9 mouse cellular contexts compared by ENCODE assay signal in the genomic region with DNA sequence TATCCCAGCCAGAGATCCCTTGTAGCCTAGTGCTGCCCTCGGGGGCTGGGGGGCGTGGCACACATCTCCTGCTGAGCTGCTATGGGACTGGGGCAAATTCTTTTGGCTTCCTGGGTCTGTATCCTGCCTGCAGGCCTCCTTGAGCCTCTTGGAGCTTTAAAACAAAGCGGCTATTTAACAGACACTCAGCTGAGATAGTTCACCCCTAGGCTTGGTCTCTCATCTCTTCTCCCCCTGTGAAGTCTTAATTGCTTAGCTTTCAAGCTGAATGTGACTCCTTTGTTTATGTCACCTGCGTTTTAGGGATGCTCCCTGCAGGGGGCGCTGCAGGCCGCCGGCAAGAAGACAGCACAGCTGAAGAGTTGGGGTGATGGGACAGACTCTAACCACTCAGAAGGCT. TPM values are rescaled to one million over a fixed set of nuclear protein-coding genes. Genes with fewer than 3 reads are reported as not detected.
DNase-seq lines count a peak whose midpoint lies in the region; ATAC-seq and TF ChIP-seq lines count a peak whose summit lies in the region.
"Had no signal": no experiment of that assay in that cellular context is flagged by ENCODE, and none has a peak within 500 bp of the region (broad histone marks: within the 10 kb centered on the region; RNA-seq: fewer than 3 reads in every experiment).

No protein-coding gene starts in this region.

- H3K9ac ChIP-seq in forebrain, embryonic 14.5 days (ENCODE audit: low read length): no peak overlapping the region

- no peaks in the 10 kb centered on the region for H3K4me1 ChIP-seq in testis, adult 2 months (ENCODE audit: control insufficient read depth, insufficient read depth, low read length)
- peaks cover 7% of the 10 kb centered on the region for H3K4me1 ChIP-seq in forebrain, embryonic 14.5 days (ENCODE audit: control insufficient read depth, insufficient read depth, low read length)
- 0 out of 2 replicates have a peak, but pooled peaks cover 3% of the 10 kb centered on the region for H3K4me1 ChIP-seq in small intestine, adult 2 months (ENCODE audit: control insufficient read depth, insufficient read depth, insufficient read length, low read length)

- no peaks in the 10 kb centered on the region for H3K9me3 ChIP-seq in forebrain, embryonic 14.5 days (replicated peaks; ENCODE audit: control insufficient read depth, low read length)

- 5% methylated on average over 7 of the region's 7 CpGs for WGBS in forebrain, embryonic 14.5 days
- WGBS in small intestine, adult 2 months: 34% methylated on average over 7 of the region's 7 CpGs

- TF ChIP-seq CTCF in testis, adult 2 months (IDR thresholded peaks at IDR 0.05; ENCODE audit: control insufficient read depth, insufficient read depth, insufficient replicate concordance, low read depth, low read length): peak; percentile 54; the same call in 1 of the 2 replicates
- peak; percentile 57; the same call in 1 of the 2 replicates for TF ChIP-seq CTCF in small intestine, adult 2 months (IDR thresholded peaks at IDR 0.05; ENCODE audit: extremely low read depth, insufficient read length, insufficient replicate concordance, low read depth, low read length)

- no peak for ATAC-seq in forebrain, embryonic 14.5 days

- DNase-seq in cerebellum, postnatal 10 days: peak; percentile 59 to 69
- DNase-seq in cerebellum, adult 11-12 months: no peak
- no peak for DNase-seq in testis, postnatal 10 days (ENCODE audit: low spot score)
- DNase-seq in forebrain, embryonic 14.5 days (ENCODE audit: low spot score): peak; percentile 37
- no peak for DNase-seq in adrenal gland, postnatal 4 days (ENCODE audit: low spot score in 2 of 2)
- DNase-seq in heart, postnatal 25 days (ENCODE audit: low spot score): no peak
- DNase-seq: kidney, adult 11 months had no signal

- intact Hi-C loops in heart, postnatal 25 days (cut with DNase I): no loop called here

- no peak overlapping the region for H3K4me3 ChIP-seq in testis, adult 2 months (ENCODE audit: control insufficient read depth, low read depth, low read length)
- H3K4me3 ChIP-seq in forebrain, embryonic 14.5 days (ENCODE audit: low read depth, low read length): no peak overlapping the region
- no peak overlapping the region for H3K4me3 ChIP-seq in small intestine, adult 2 months (ENCODE audit: low read depth, low read length)

- TF ChIP-seq POLR2A in testis, adult 2 months (IDR thresholded peaks at IDR 0.05; ENCODE audit: control insufficient read depth, low read depth, low read length): no peak
- TF ChIP-seq POLR2A in small intestine, adult 2 months (IDR thresholded peaks at IDR 0.05; ENCODE audit: low read depth, low read length): no peak

- no peak overlapping the region for H3K4me2 ChIP-seq in forebrain, embryonic 14.5 days (ENCODE audit: low read length)

- H3K27ac ChIP-seq in testis, adult 2 months (ENCODE audit: control insufficient read depth, insufficient read depth, low read depth, low read length): no peak overlapping the region
- 0 out of 2 replicates have a peak overlapping the region, but pooled peaks have one; percentile 9 for H3K27ac ChIP-seq in forebrain, embryonic 14.5 days (ENCODE audit: low read depth, low read length)
- no peak overlapping the region for H3K27ac ChIP-seq in small intestine, adult 2 months (ENCODE audit: insufficient read depth, low read depth, low read length)

- no peaks in the 10 kb centered on the region for H3K27me3 ChIP-seq in testis, adult 2 months (ENCODE audit: control insufficient read depth, insufficient read depth, low read length)
- no peaks in the 10 kb centered on the region for H3K27me3 ChIP-seq in forebrain, embryonic 14.5 days (replicated peaks; ENCODE audit: control insufficient read depth, insufficient read depth, low read length)
- H3K27me3 ChIP-seq in small intestine, adult 2 months (ENCODE audit: control insufficient read depth, insufficient read depth, low read length): no peaks in the 10 kb centered on the region

- no peaks in the 10 kb centered on the region for H3K36me3 ChIP-seq in testis, adult 2 months (ENCODE audit: control insufficient read depth, insufficient read depth, low read length)
- H3K36me3 ChIP-seq in forebrain, embryonic 14.5 days (ENCODE audit: control insufficient read depth, insufficient read depth, low read length): 0 out of 2 replicates have a peak, but pooled peaks cover 3% of the 10 kb centered on the region
- H3K36me3 ChIP-seq in small intestine, adult 2 months (ENCODE audit: control insufficient read depth, insufficient read depth, low read length): no peaks in the 10 kb centered on the region

RNA-seq across cellular contexts. Expression of a gene that starts 38.8 kb away (rescaled TPM):
- 186 and 202 TPM in 2 replicates for polyA plus RNA-seq in testis, adult 2 months (2012; rRNA removed)
- polyA plus RNA-seq in forebrain, embryonic 14.5 days (2014; fragmentation: Nextera tagmentation; extraction: Ambion mirVana): 21.8 and 27.8 TPM in 2 replicates
- 5.8 and 9.4 TPM in 2 replicates for polyA plus RNA-seq in small intestine, adult 2 months (2012; rRNA removed)
- total RNA-seq in adrenal gland, postnatal 4 days (2021): 10 to 100 TPM; 30.5 to 34.6 TPM
- 10 to 100 TPM; 12.0 to 12.6 TPM for total RNA-seq in heart, postnatal 25 days (2021)

RNA-seq across cellular contexts. Expression of a gene that starts 39.9 kb away (rescaled TPM):
- 179 and 194 TPM in 2 replicates for polyA plus RNA-seq in testis, adult 2 months (2012; rRNA removed)
- polyA plus RNA-seq in forebrain, embryonic 14.5 days (2014; fragmentation: Nextera tagmentation; extraction: Ambion mirVana): 402 and 428 TPM in 2 replicates
- polyA plus RNA-seq in small intestine, adult 2 months (2012; rRNA removed): 37.7 and 78.0 TPM in 2 replicates
- total RNA-seq in adrenal gland, postnatal 4 days (2021): 100 to 1,000 TPM in 1 of 2 experiments, 10 to 100 TPM in 1; 95.3 to 110 TPM
- 10 to 100 TPM; 89.3 to 94.8 TPM for total RNA-seq in heart, postnatal 25 days (2021)

Comparison
In these comparisons a context has a peak if more than half of its experiments do, and no peak if none do; other contexts are left out.
1. DNase-seq: peak in cerebellum, postnatal 10 days (2 of 2) and forebrain, embryonic 14.5 days (single experiment); none in cerebellum, adult 11-12 months (single experiment), testis, postnatal 10 days (single experiment), adrenal gland, postnatal 4 days (0 of 2) and heart, postnatal 25 days (single experiment).